Mouse (Mus musculus) kidney, adult 2 months (tissue): ENCODE measurements at regions not wholly inside any gene's neighbourhood (a gene's known extent, or its start where the extent isn't known, plus 50 kb on each side); places are given as distances from the start of the nearest gene placed in this dataset.

ENCODE experiments used
- DNase-seq: peaks from one replicate; pipeline ENCODE4 v3.0.0; 2021
- H3K27ac ChIP-seq: fragments of 200-500 bp; 2 replicates; pipeline ENCODE4 v1.5.1; 2012; ENCODE audit warnings: low read depth, low read length, control low read depth, inconsistent platforms; ENCODE audit not compliant: insufficient read depth
- H3K27me3 ChIP-seq: fragments of 200-500 bp; replicated peaks from 2 replicates; pipeline ENCODE4 v1.6.1; 2012; ENCODE audit warnings: mild to moderate bottlenecking, moderate library complexity, low read length, inconsistent platforms; ENCODE audit not compliant: control insufficient read depth, insufficient read depth
- H3K36me3 ChIP-seq: fragments of 200-500 bp; 2 replicates; pipeline ENCODE4 v1.6.1; 2012; ENCODE audit warnings: mild to moderate bottlenecking, moderate library complexity, low read length, inconsistent platforms; ENCODE audit not compliant: control insufficient read depth, insufficient read depth
- H3K4me1 ChIP-seq: fragments of 200-500 bp; 2 replicates; pipeline ENCODE4 v1.6.1; 2011; ENCODE audit warnings: low read length; ENCODE audit not compliant: control insufficient read depth, insufficient read depth
- H3K4me3 ChIP-seq: fragments of 200-500 bp; 2 replicates; pipeline ENCODE4 v1.5.1; 2011; ENCODE audit warnings: mild to moderate bottlenecking, low read depth, low read length, control low read depth; ENCODE audit not compliant: insufficient read depth
- CTCF ChIP-seq: fragments of 200-500 bp; conservative IDR thresholded peaks from 2 replicates; pipeline ENCODE4 v1.5.1; 2011; ENCODE audit warnings: low read depth, mild to moderate bottlenecking, control low read depth, low read length, moderate library complexity, mixed read lengths; ENCODE audit not compliant: insufficient read depth, insufficient read length
- POLR2A ChIP-seq: fragments of 200-500 bp; IDR thresholded peaks from one replicate; pipeline ENCODE4 v1.6.1; 2011; ENCODE audit warnings: low read depth, low read length, control low read depth
- WGBS: fragments of 180-500 bp; shearing (Covaris S2); methylation state at CpG from one replicate; pipeline ENCODE4 v1.1.7; 2018; 5-methylcytosine and 5-hydroxymethylcytosine counted together

- Histone ChIP-seq H3K27me3 (no peaks in the 10 kb centered on the region), H3K36me3 (no peaks in the 10 kb centered on the region)
- no peak for DNase-seq
Observed at GRCm38 (mm10) chr6:36058206-36058605, 329.7 kb upstream of the Chrm2 start.

GRCm38 (mm10) chr6:36060411-36060810 is 327.5 kb upstream of the Chrm2 start:
- H3K36me3 ChIP-seq, result no peaks in the 10 kb centered on the region

More at GRCm38 (mm10) chr6:36058206-36058605, 329.7 kb upstream of the Chrm2 start:
- Histone ChIP-seq H3K27ac (no peak overlapping the region), H3K4me1 (no peaks in the 10 kb centered on the region), H3K4me3 (no peak overlapping the region)
- no peak for TF ChIP-seq POLR2A

GRCm38 (mm10) chr6:36064919-36065318 is 323.0 kb upstream of the Chrm2 start:
- Histone ChIP-seq H3K4me1 (no peaks in the 10 kb centered on the region), H3K4me3 (no peak overlapping the region), H3K27ac (no peak overlapping the region), H3K27me3 (no peaks in the 10 kb centered on the region), H3K36me3 (no peaks in the 10 kb centered on the region)
- no peak for DNase-seq
- 53% methylated on average over 1 of the region's 1 CpGs for WGBS
- no peak for TF ChIP-seq CTCF
- TF ChIP-seq POLR2A, result no peak

More at GRCm38 (mm10) chr6:36060411-36060810, 327.5 kb upstream of the Chrm2 start:
- no peak overlapping the region for H3K4me3 ChIP-seq
- no peak for DNase-seq
- H3K27ac ChIP-seq, result no peak overlapping the region
- H3K4me1 ChIP-seq, result no peaks in the 10 kb centered on the region
- no peaks in the 10 kb centered on the region for H3K27me3 ChIP-seq
- TF ChIP-seq CTCF (no peak), POLR2A (no peak)
- 68% methylated on average over 1 of the region's 1 CpGs for WGBS

- Histone ChIP-seq H3K27me3 (no peaks in the 10 kb centered on the region), H3K27ac (no peak overlapping the region), H3K36me3 (no peaks in the 10 kb centered on the region), H3K4me1 (no peaks in the 10 kb centered on the region), H3K4me3 (no peak overlapping the region)
- no peak for TF ChIP-seq POLR2A
- no peak for TF ChIP-seq CTCF
- WGBS, result 86% methylated on average over 2 of the region's 2 CpGs
- DNase-seq, result no peak
Observed at GRCm38 (mm10) chr6:36068690-36069089, 319.2 kb upstream of the Chrm2 start.

- 80% methylated on average over 5 of the region's 5 CpGs for WGBS
- H3K36me3 ChIP-seq, result no peaks in the 10 kb centered on the region
- H3K4me1 ChIP-seq, result no peaks in the 10 kb centered on the region
- no peak overlapping the region for H3K4me3 ChIP-seq
- H3K27me3 ChIP-seq, result no peaks in the 10 kb centered on the region
- H3K27ac ChIP-seq, result no peak overlapping the region
- DNase-seq, result no peak
- TF ChIP-seq CTCF (no peak), POLR2A (no peak)
Observed at GRCm38 (mm10) chr6:36079559-36079958, 308.3 kb upstream of the Chrm2 start.

GRCm38 (mm10) chr6:36093584-36093983 is 294.3 kb upstream of the Chrm2 start:
- H3K4me3 ChIP-seq, result no peak overlapping the region
- H3K27me3 ChIP-seq, result no peaks in the 10 kb centered on the region
- TF ChIP-seq POLR2A (no peak), CTCF (no peak)
- H3K27ac ChIP-seq, result no peak overlapping the region
- H3K4me1 ChIP-seq, result no peaks in the 10 kb centered on the region
- H3K36me3 ChIP-seq, result no peaks in the 10 kb centered on the region
- WGBS, result 88% methylated on average over 2 of the region's 2 CpGs
- no peak for DNase-seq

GRCm38 (mm10) chr6:36094075-36094474 is 293.8 kb upstream of the Chrm2 start:
- TF ChIP-seq POLR2A, result no peak
- no peak for TF ChIP-seq CTCF
- no peaks in the 10 kb centered on the region for H3K27me3 ChIP-seq
- H3K4me3 ChIP-seq, result no peak overlapping the region
- no peaks in the 10 kb centered on the region for H3K36me3 ChIP-seq
- no peak for DNase-seq
- 91% methylated on average over 1 of the region's 1 CpGs for whole genome bisulfite sequencing
- no peak overlapping the region for H3K27ac ChIP-seq
- no peaks in the 10 kb centered on the region for H3K4me1 ChIP-seq

GRCm38 (mm10) chr6:36097391-36097790 is 290.5 kb upstream of the Chrm2 start:
- DNase-seq, result no peak
- 70% methylated on average over 2 of the region's 2 CpGs for WGBS
- no peaks in the 10 kb centered on the region for H3K4me1 ChIP-seq
- no peaks in the 10 kb centered on the region for H3K27me3 ChIP-seq
- H3K27ac ChIP-seq, result no peak overlapping the region
- no peaks in the 10 kb centered on the region for H3K36me3 ChIP-seq
- TF ChIP-seq CTCF (no peak), POLR2A (no peak)
- no peak overlapping the region for H3K4me3 ChIP-seq
